9 mouse cellular contexts compared by ENCODE assay signal in the genomic region with DNA sequence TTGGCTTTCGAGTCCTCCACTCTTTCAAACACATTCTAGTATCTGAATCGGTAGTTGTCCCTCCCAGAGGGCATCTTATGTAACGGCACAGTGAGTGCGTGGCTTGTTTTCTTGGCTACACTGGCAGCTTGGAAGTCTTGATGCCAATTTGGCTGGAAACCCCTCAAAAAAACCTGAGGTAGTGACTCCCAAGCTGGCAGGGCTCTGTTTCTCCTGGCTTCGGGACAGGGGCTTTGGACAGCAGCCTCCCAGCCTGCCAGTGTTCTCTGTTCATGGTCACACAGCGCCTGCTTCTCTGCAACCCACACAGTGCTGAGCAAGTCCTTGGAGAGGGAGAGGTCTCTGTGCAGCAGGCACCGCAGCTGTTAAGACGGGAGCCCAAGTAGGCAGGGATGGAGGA.
DNase-seq lines count a peak whose midpoint lies in the region; ATAC-seq lines count a peak whose summit lies in the region.
"Had no signal": no experiment of that assay in that cellular context is flagged by ENCODE, and none has a peak within 500 bp of the region (broad histone marks: within the 10 kb centered on the region; RNA-seq: fewer than 3 reads in every experiment).

No protein-coding gene starts in this region.

- H3K4me3 ChIP-seq in heart, embryonic 12.5 days, result no peak overlapping the region
- no peak overlapping the region for H3K4me3 ChIP-seq in neural tube, embryonic 14.5 days (ENCODE audit: low read depth, low read length)
- H3K4me3 ChIP-seq: myocyte had no signal

- H3K4me1 ChIP-seq in heart, embryonic 12.5 days (replicated peaks), result peaks cover 12% of the 10 kb centered on the region
- H3K4me1 ChIP-seq in neural tube, embryonic 14.5 days (ENCODE audit: control insufficient read depth, insufficient read depth, low read length), result no peaks in the 10 kb centered on the region

- no peak overlapping the region for H3K4me2 ChIP-seq in heart, embryonic 12.5 days
- H3K4me2 ChIP-seq in neural tube, embryonic 14.5 days (ENCODE audit: low read depth, low read length), result no peak overlapping the region

- H3K36me3 ChIP-seq in heart, embryonic 12.5 days, result no peaks in the 10 kb centered on the region
- H3K36me3 ChIP-seq in neural tube, embryonic 14.5 days (ENCODE audit: control insufficient read depth, insufficient read depth, low read length), result no peaks in the 10 kb centered on the region

- no peak for ATAC-seq in heart, embryonic 12.5 days (ENCODE audit: insufficient number of reproducible peaks, low FRiP score)
- 0 out of 2 replicates have a peak, but pooled peaks have one; percentile 31 for ATAC-seq in neural tube, embryonic 14.5 days (ENCODE audit: low read depth)

- no peak overlapping the region for H3K9ac ChIP-seq in heart, embryonic 12.5 days
- H3K9ac ChIP-seq in neural tube, embryonic 14.5 days (replicated peaks; ENCODE audit: low read depth, low read length), result no peak overlapping the region

- no peak overlapping the region for H3K27ac ChIP-seq in heart, embryonic 12.5 days (ENCODE audit: poor library complexity, severe bottlenecking)
- H3K27ac ChIP-seq in neural tube, embryonic 14.5 days (ENCODE audit: low read depth, low read length), result no peak overlapping the region

- H3K9me3 ChIP-seq in heart, embryonic 12.5 days (replicated peaks), result no peaks in the 10 kb centered on the region
- H3K9me3 ChIP-seq in neural tube, embryonic 14.5 days (ENCODE audit: control insufficient read depth, low read length), result no peaks in the 10 kb centered on the region

- peaks cover 5% of the 10 kb centered on the region; the same call in 1 of the 2 replicates for H3K27me3 ChIP-seq in heart, embryonic 12.5 days (replicated peaks)
- no peaks in the 10 kb centered on the region for H3K27me3 ChIP-seq in neural tube, embryonic 14.5 days (ENCODE audit: control insufficient read depth, insufficient read depth, low read length)

- peak; percentile 97 for DNase-seq in heart, adult 11 months
- peak; percentile 79 for DNase-seq in cerebellum, adult 11 months
- DNase-seq in gastrocnemius, adult 18-20 months (ENCODE audit: low spot score), result peak; percentile 46
- DNase-seq in layer of hippocampus, adult 9-11 months, result peak; percentile 67
- DNase-seq in retina, postnatal 1 day, result no peak
- DNase-seq in embryo, embryonic 9.5 days (ENCODE audit: extremely low spot score), result no peak

- WGBS in heart, embryonic 12.5 days, result 79% methylated on average over 8 of the region's 8 CpGs
- WGBS in neural tube, embryonic 14.5 days, result 73% methylated on average over 8 of the region's 8 CpGs

Comparison
In these comparisons a context has a peak if more than half of its experiments do, and no peak if none do; other contexts are left out.
1. DNase-seq: peak in heart, adult 11 months (single experiment), cerebellum, adult 11 months (single experiment), gastrocnemius, adult 18-20 months (single experiment) and layer of hippocampus, adult 9-11 months (single experiment); none in retina, postnatal 1 day (single experiment) and embryo, embryonic 9.5 days (single experiment).